ENCODE assay signal across 11 mouse cellular contexts in the genomic region with DNA sequence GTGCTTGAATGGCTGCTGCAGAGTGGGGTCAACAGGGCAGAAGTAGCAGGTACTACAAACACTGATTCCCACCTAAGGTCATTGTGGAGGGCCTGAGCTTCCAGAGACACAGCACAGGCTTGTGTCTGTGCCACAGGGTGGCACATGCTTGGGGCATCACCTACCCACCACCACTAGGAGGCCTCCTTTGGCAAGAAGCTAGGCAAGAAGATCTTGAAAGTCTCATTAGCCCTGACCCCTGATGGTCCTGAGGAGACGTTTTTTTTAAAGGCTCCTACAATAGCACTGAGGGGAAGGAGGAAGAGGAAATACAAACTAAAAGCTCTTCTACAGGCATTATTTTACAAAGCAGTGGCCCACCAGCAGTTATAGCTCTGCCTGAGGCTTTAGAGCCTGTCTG. TPM values are rescaled to one million over a fixed set of nuclear protein-coding genes. Genes with fewer than 3 reads are reported as not detected.
A peak's percentile ranks its signal among the peaks of the same experiment; 100 is the strongest.
DNase-seq lines count a peak whose midpoint lies in the region; ATAC-seq and TF ChIP-seq lines count a peak whose summit lies in the region.
"Had no signal": no experiment of that assay in that cellular context is flagged by ENCODE, and none has a peak within 500 bp of the region (broad histone marks: within the 10 kb centered on the region; RNA-seq: fewer than 3 reads in every experiment).

No protein-coding gene starts in this region.

- H3K9me3 ChIP-seq in ES-Bruce4 (replicated peaks; ENCODE audit: control insufficient read depth, insufficient read depth, low read length, poor library complexity, severe bottlenecking): no peaks in the 10 kb centered on the region
- no peaks in the 10 kb centered on the region for H3K9me3 ChIP-seq in midbrain, embryonic 13.5 days
- H3K9me3 ChIP-seq: midbrain, embryonic 12.5 days had no signal

- H3K4me1 ChIP-seq in ES-Bruce4 (ENCODE audit: control insufficient read depth, insufficient read depth, low read length): peaks cover 11% of the 10 kb centered on the region
- no peaks in the 10 kb centered on the region for H3K4me1 ChIP-seq in midbrain, embryonic 13.5 days (replicated peaks)
- H3K4me1 ChIP-seq: midbrain, embryonic 12.5 days had no signal

- H3K4me3 ChIP-seq in layer of hippocampus, adult 2 months: no peak overlapping the region
- H3K4me3 ChIP-seq in ES-Bruce4 (ENCODE audit: low read depth, low read length): no peak overlapping the region
- H3K4me3 ChIP-seq in midbrain, embryonic 13.5 days (replicated peaks): no peak overlapping the region
- H3K4me3 ChIP-seq: midbrain, embryonic 12.5 days had no signal

- no peaks in the 10 kb centered on the region for H3K27me3 ChIP-seq in ES-Bruce4 (ENCODE audit: control insufficient read depth, insufficient read depth, low read length, poor library complexity, severe bottlenecking)
- H3K27me3 ChIP-seq in midbrain, embryonic 13.5 days: peaks cover 8% of the 10 kb centered on the region; the same call in 1 of the 2 replicates

- no peak overlapping the region for H3K4me2 ChIP-seq in midbrain, embryonic 13.5 days (replicated peaks)
- H3K4me2 ChIP-seq: midbrain, embryonic 12.5 days had no signal

- peak; percentile 67 for TF ChIP-seq CTCF in layer of hippocampus, adult 2 months (conservative IDR thresholded peaks at IDR 0.05)
- TF ChIP-seq CTCF in ES-Bruce4 (IDR thresholded peaks at IDR 0.05; ENCODE audit: low read depth, low read length): peak; percentile 56

- 5% methylated on average over 1 of the region's 1 CpGs for WGBS in midbrain, embryonic 13.5 days

- peak; percentile 69 to 72 for ATAC-seq in hematopoietic stem cell, adult 5-6 weeks (replicated peaks in 1 of 2; ENCODE audit: insufficient read depth in 1 of 2, low FRiP score in 2 of 2, low TSS enrichment in 1 of 2, low read depth in 1 of 2, poor library complexity in 2 of 2, severe bottlenecking in 2 of 2)
- no peak for ATAC-seq in midbrain, embryonic 13.5 days

- no peak for TF ChIP-seq EP300 in ES-Bruce4 (IDR thresholded peaks at IDR 0.05; ENCODE audit: insufficient read depth, low read depth, low read length)

- H3K36me3 ChIP-seq in ES-Bruce4 (ENCODE audit: control insufficient read depth, insufficient read depth, low read length, poor library complexity, severe bottlenecking): no peaks in the 10 kb centered on the region
- no peaks in the 10 kb centered on the region for H3K36me3 ChIP-seq in midbrain, embryonic 13.5 days
- H3K36me3 ChIP-seq: midbrain, embryonic 12.5 days had no signal

- DNase-seq in adrenal gland, postnatal 14 days: peak; percentile 58
- DNase-seq in adrenal gland, postnatal 4 days (ENCODE audit: low spot score in 2 of 2): no peak
- no peak for DNase-seq in layer of hippocampus, adult 2 months (ENCODE audit: low spot score in 2 of 2)
- no peak for DNase-seq in layer of hippocampus, adult 9-10 months (ENCODE audit: low spot score)
- DNase-seq in Muller cell, postnatal 12 days (ENCODE audit: inconsistent ontology term): no peak
- DNase-seq: cerebellum, adult 9-10 months; gastrocnemius, postnatal 14 days had no signal

- no peak overlapping the region for H3K9ac ChIP-seq in ES-Bruce4 (ENCODE audit: low read depth, poor library complexity, severe bottlenecking)
- no peak overlapping the region for H3K9ac ChIP-seq in midbrain, embryonic 13.5 days (replicated peaks)
- H3K9ac ChIP-seq: midbrain, embryonic 12.5 days had no signal

- TF ChIP-seq POLR2A in ES-Bruce4 (IDR thresholded peaks at IDR 0.05; ENCODE audit: insufficient read depth, low read length): no peak

- H3K27ac ChIP-seq in layer of hippocampus, adult 2 months: no peak overlapping the region
- no peak overlapping the region for H3K27ac ChIP-seq in ES-Bruce4 (ENCODE audit: insufficient read depth, low read length)
- H3K27ac ChIP-seq in midbrain, embryonic 13.5 days: no peak overlapping the region
- H3K27ac ChIP-seq: midbrain, embryonic 12.5 days had no signal

RNA-seq across cellular contexts. Expression of a gene that starts 6.0 kb away (rescaled TPM):
- 2.0 and 2.8 TPM in 2 replicates for total RNA-seq in adrenal gland, postnatal 14 days (2021)
- 10 to 100 TPM in 1 of 2 experiments, 1 to 10 TPM in 1; 7.0 to 12.9 TPM for total RNA-seq in adrenal gland, postnatal 4 days (2021)
- total RNA-seq in layer of hippocampus, adult 2 months (2021): 10 to 100 TPM; 18.6 to 19.3 TPM
- polyA plus RNA-seq in ES-Bruce4 (2011; ENCODE audit: insufficient read depth, insufficient read length, low read depth, missing spikeins): 24.8 and 26.3 TPM in 2 replicates
- total RNA-seq in hematopoietic stem cell, adult 5-6 weeks (2017): 0.05 TPM in 1 of 2 replicates, not detected in the other
- polyA plus RNA-seq in midbrain, embryonic 13.5 days (2015; fragmentation: Nextera tagmentation; extraction: Ambion mirVana): 14.8 and 19.4 TPM in 2 replicates

RNA-seq across cellular contexts. Expression of a gene that starts 44.7 kb away (rescaled TPM):
- total RNA-seq in adrenal gland, postnatal 14 days (2021): not detected in 2 replicates
- not detected for total RNA-seq in adrenal gland, postnatal 4 days (2021)
- under 1 TPM; 0.64 to 0.98 TPM for total RNA-seq in layer of hippocampus, adult 2 months (2021)
- polyA plus RNA-seq in ES-Bruce4 (2011; ENCODE audit: insufficient read depth, insufficient read length, low read depth, missing spikeins): not detected in 2 replicates
- total RNA-seq in hematopoietic stem cell, adult 5-6 weeks (2017): not detected in 2 replicates
- not detected in 2 replicates for polyA plus RNA-seq in midbrain, embryonic 13.5 days (2015; fragmentation: Nextera tagmentation; extraction: Ambion mirVana)
- total RNA-seq: gastrocnemius, postnatal 14 days had no signal
- polyA plus RNA-seq: midbrain, embryonic 12.5 days had no signal
